Mouse (Mus musculus): ENCODE results near the gene Pcca.

GRCm38 (mm10) chr14:122736806-122737205, 202.7 kb downstream of the Pcca start:
- TF ChIP-seq CTCF (IDR thresholded peaks at IDR 0.05; ENCODE audit: extremely low read depth, insufficient read depth, insufficient read length, insufficient replicate concordance) (no peak), POLR2A (IDR thresholded peaks at IDR 0.05; ENCODE audit: low read depth, low read length) (no peak)
